Mouse (Mus musculus): ENCODE data around the gene Mitf. TPM values are rescaled to one million over a fixed set of nuclear protein-coding genes. Genes with fewer than 3 reads are reported as not detected.
A peak's percentile ranks its signal among the peaks of the same experiment; 100 is the strongest.

Gene Mitf
- polyA plus RNA-seq (2016; fragmentation: Nextera tagmentation; extraction: Ambion mirVana), result 0.76 and 1.0 TPM in 2 replicates

DNA sequence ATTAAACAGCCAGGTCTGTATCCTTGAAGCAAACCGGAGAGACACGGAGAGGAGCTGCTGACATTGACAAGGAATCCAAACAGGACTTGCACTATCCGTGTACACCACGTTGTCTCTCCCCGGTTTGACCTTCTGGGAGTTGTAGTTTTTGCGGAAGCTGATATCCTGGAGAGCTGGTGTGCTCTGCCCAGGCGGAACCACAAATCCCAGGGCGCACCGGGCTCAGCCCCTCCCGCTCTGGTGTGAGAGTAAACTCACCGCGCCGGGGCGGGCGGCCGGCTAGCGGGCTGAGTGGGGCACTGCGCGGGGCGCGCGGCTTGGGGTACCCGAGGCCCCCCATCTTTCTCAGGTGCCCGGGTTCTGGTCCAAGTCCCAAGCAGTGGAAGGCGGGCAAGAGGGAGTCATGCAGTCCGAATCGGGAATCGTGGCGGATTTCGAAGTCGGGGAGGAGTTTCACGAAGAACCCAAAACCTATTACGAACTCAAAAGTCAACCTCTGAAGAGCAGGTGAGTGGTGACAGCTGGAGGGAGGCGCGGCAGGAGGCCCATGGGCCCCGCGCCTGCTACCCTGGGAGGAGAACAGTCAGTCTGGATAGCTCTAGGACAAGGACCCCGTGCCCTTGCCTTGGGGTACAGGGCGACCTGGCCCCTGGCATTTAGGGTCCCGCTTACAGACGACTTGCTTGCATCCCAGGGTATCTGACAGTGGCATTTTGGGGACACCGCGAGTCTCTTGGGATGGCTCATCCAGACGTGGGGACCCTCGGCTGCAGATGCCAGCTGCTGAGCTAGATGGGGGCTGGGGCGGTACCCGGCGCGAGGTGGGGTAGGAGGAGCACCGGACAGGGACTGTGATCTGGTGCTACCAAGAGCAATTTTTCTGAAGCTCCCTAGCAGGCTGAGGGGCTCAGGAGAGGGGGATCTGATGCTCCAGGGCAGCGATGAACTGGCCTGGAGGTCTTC lies at the start of gene Mitf:
Gene Mitf (plus strand): TSS at position 272 of the 963 bp plus-strand sequence.
- H3K36me3 ChIP-seq (replicated peaks), result no peaks in the 10 kb centered on the region
- H3K4me2 ChIP-seq, result peak within 1 kb of the TSS; percentile 99
- peak within 1 kb of the TSS; percentile 71 for H3K4me3 ChIP-seq (replicated peaks)
- no peaks in the 10 kb centered on the region for H3K9me3 ChIP-seq
- H3K4me1 ChIP-seq, result peaks cover 8% of the 10 kb centered on the region
- peak; percentile 97 for ATAC-seq (ENCODE audit: low FRiP score)
- no peak within 1 kb of the TSS for H3K27ac ChIP-seq
- WGBS, result under 1% methylated on average over 51 of the region's 51 CpGs
- H3K27me3 ChIP-seq, result peaks cover 35% of the 10 kb centered on the region
- peak within 1 kb of the TSS; percentile 61 for H3K9ac ChIP-seq

DNA sequence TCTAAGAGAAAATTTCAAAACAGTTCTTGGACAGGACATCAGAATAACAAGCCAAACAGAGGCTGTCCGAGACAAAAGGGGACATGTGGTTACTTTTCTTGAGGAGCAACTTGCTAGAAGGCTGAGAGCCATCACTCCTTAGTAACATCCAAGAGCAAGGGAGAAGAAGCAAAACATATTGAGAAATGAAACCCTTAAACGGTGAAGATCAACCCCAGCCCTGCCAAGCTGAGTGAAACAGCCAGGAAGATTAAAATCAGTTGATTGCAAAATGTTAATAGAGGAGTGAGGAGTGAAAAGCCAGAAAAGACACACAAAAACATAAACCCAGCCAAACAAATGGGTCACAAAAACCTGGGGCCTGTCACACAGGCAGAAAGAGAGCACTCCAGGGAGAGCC lies 49.5 kb upstream of the Mitf start:
- WGBS, result 88% methylated on average over 2 of the region's 2 CpGs
- Histone ChIP-seq H3K27me3 (0 out of 2 replicates have a peak, but pooled peaks cover 3% of the 10 kb centered on the region), H3K4me2 (no peak overlapping the region), H3K9me3 (no peaks in the 10 kb centered on the region), H3K27ac (no peak overlapping the region), H3K4me1 (0 out of 2 replicates have a peak, but pooled peaks cover 5% of the 10 kb centered on the region), H3K4me3 (replicated peaks) (no peak overlapping the region), H3K36me3 (replicated peaks) (no peaks in the 10 kb centered on the region), H3K9ac (no peak overlapping the region)
- ATAC-seq (ENCODE audit: low FRiP score), result no peak

DNA sequence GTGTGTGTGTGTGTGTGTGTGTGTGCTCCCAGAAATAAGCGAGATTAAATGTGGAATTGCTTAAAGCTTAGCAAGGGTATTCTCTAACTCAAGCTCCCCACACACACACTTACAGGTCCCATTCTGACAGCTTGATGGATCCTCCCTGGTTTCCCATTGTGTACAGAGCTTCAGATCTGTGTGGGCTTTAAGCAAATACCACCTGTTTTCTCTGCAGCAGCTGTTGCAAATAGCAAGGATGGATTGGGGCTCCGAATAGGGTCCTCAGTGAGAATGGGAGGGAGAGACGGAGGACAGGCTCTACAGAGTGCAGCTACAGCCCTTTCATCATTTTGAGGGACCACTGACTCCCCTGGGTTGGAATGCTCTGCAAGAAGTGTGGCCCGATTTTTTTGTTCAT lies 48.0 kb upstream of the Mitf start:
- 69% methylated on average over 4 of the region's 4 CpGs for WGBS
- no peak overlapping the region for H3K27ac ChIP-seq

DNA sequence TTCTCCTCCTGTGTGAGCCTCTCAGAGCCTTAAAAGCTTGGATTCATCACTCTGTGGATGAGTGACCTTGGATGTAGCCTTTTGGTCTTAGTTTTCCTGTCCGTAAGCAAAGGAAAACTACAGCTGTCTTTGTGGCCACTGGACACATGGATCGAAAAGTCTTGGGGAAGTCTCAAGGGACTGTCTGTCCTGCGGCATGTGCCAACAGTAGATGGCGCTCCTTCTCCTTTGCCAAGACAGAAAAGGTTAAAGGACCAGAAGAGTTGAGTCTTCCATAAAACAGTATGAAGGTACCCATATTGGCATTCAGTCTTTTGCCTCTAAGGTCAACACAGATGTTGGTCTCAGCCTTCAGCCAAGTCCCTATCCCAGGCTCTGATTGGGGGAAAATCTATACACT lies 47.6 kb upstream of the Mitf start:
- H3K36me3 ChIP-seq (replicated peaks), result no peaks in the 10 kb centered on the region
- H3K4me3 ChIP-seq (replicated peaks), result no peak overlapping the region
- peaks cover 7% of the 10 kb centered on the region; the same call in 1 of the 2 replicates for H3K27me3 ChIP-seq
- no peak overlapping the region for H3K9ac ChIP-seq
- H3K27ac ChIP-seq, result no peak overlapping the region
- H3K4me1 ChIP-seq, result 0 out of 2 replicates have a peak, but pooled peaks cover 5% of the 10 kb centered on the region
- no peaks in the 10 kb centered on the region for H3K9me3 ChIP-seq
- no peak for ATAC-seq (ENCODE audit: low FRiP score)
- no peak overlapping the region for H3K4me2 ChIP-seq
- 19% methylated on average over 4 of the region's 4 CpGs for WGBS

More for the DNA sequence above, 48.0 kb upstream of the Mitf start:
- 0 out of 2 replicates have a peak, but pooled peaks cover 5% of the 10 kb centered on the region for H3K4me1 ChIP-seq
- no peaks in the 10 kb centered on the region for H3K9me3 ChIP-seq
- no peak overlapping the region for H3K4me3 ChIP-seq (replicated peaks)
- no peak for ATAC-seq (ENCODE audit: low FRiP score)
- no peaks in the 10 kb centered on the region for H3K36me3 ChIP-seq (replicated peaks)
- H3K4me2 ChIP-seq, result no peak overlapping the region
- no peak overlapping the region for H3K9ac ChIP-seq
- H3K27me3 ChIP-seq, result peaks cover 7% of the 10 kb centered on the region; the same call in 1 of the 2 replicates

DNA sequence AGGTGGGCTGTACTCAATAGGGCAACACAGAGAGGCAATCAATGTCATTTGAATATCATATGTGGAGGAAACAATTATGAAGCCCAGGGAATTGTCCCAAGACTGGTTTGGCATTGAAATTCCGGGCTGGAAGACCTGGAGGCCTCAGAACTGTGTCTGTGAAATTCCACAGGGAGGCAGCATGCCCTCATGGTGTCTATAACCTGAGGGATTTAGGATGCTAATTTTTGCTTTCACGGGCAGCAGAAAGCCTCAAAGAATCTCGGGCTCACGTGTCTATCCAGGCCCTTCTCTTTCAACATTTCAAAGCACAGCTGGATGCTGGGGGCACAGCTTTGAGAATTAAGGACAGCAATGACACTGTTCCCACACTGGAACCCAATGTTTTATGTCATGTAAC lies 45.5 kb upstream of the Mitf start:
- H3K27me3 ChIP-seq, result peaks cover 7% of the 10 kb centered on the region; the same call in 1 of the 2 replicates
- 7% methylated on average over 4 of the region's 4 CpGs for WGBS
- no peaks in the 10 kb centered on the region for H3K9me3 ChIP-seq
- no peak for ATAC-seq (ENCODE audit: low FRiP score)
- H3K36me3 ChIP-seq (replicated peaks), result no peaks in the 10 kb centered on the region
- no peak overlapping the region for H3K27ac ChIP-seq
- H3K4me2 ChIP-seq, result no peak overlapping the region
- 0 out of 2 replicates have a peak, but pooled peaks cover 5% of the 10 kb centered on the region for H3K4me1 ChIP-seq
- H3K9ac ChIP-seq, result no peak overlapping the region
- H3K4me3 ChIP-seq (replicated peaks), result no peak overlapping the region

DNA sequence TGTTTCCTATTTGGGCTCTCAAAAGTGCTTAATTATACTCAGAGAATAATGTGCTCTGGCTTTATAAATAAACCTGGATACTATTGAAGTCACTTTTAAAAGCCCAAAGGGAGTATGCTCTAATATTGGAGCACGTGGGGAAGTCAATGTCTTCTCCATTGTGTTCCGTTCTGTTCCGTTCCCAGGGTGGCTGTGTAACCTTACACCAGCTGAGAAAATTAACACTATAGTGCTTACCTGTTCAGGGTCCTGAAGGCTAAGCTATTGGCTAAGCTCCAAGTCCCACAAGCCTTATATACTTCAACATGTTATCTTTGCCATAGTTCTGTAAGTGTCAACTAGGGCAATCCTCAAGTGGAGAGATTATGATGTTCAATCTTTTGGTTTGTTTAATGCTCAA lies 42.9 kb upstream of the Mitf start:
- no peaks in the 10 kb centered on the region for H3K9me3 ChIP-seq
- H3K27me3 ChIP-seq, result peaks cover 7% of the 10 kb centered on the region; the same call in 1 of the 2 replicates
- H3K4me3 ChIP-seq (replicated peaks), result no peak overlapping the region
- H3K9ac ChIP-seq, result no peak overlapping the region
- H3K4me2 ChIP-seq, result no peak overlapping the region
- 51% methylated on average over 3 of the region's 3 CpGs for WGBS
- 0 out of 2 replicates have a peak, but pooled peaks cover 3% of the 10 kb centered on the region for H3K4me1 ChIP-seq
- no peak for ATAC-seq (ENCODE audit: low FRiP score)
- no peaks in the 10 kb centered on the region for H3K36me3 ChIP-seq (replicated peaks)
- no peak overlapping the region for H3K27ac ChIP-seq

DNA sequence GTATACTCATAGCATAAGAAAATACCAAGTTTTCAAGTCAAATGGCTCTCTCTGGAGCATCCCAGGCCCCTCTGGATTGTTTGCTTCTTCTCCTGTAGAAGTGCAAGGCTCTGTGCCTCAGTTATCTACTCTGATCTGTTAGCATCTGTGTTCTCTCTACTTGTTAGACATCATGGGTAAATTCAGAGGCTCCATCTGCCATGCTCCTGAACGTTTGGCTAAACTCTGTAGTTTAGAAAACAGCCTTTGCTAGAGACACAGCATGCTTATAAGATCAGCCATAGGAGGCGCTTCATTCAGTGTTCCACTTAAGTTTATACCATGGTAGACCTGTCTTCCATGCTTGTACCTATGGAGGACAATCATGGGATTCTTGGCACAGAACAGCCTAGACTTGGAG lies 39.0 kb upstream of the Mitf start:
- no peaks in the 10 kb centered on the region for H3K36me3 ChIP-seq (replicated peaks)
- H3K27ac ChIP-seq, result no peak overlapping the region
- WGBS, result 87% methylated on average over 2 of the region's 2 CpGs
- no peak overlapping the region for H3K4me3 ChIP-seq (replicated peaks)
- no peak overlapping the region for H3K4me2 ChIP-seq
- no peak for ATAC-seq (ENCODE audit: low FRiP score)
- no peaks in the 10 kb centered on the region for H3K9me3 ChIP-seq
- no peak overlapping the region for H3K9ac ChIP-seq
- peaks cover 4% of the 10 kb centered on the region; the same call in 1 of the 2 replicates for H3K27me3 ChIP-seq
- H3K4me1 ChIP-seq, result no peaks in the 10 kb centered on the region

DNA sequence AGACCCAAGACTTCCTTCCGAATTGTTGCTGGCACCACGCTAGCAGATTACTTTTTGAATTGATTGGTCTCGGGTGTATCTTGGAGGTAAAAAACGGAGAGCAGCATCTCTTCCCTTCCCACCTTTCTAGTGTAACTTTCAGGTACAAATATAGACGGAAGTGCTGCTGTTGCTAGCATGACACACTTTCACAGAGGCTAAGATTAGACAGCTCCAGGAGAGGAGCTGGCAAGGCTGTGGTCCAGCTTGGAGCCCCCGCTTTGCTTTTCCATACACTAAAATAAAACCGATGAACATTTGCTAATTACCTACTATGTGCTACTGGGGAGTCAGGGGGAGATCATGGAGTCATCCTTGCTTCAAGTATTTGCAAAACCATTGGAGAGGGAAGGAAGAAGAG lies 37.3 kb upstream of the Mitf start:
- Histone ChIP-seq H3K9ac (no peak overlapping the region), H3K36me3 (replicated peaks) (no peaks in the 10 kb centered on the region), H3K4me3 (replicated peaks) (no peak overlapping the region), H3K27me3 (no peaks in the 10 kb centered on the region), H3K27ac (no peak overlapping the region), H3K9me3 (no peaks in the 10 kb centered on the region), H3K4me1 (no peaks in the 10 kb centered on the region), H3K4me2 (no peak overlapping the region)
- ATAC-seq (ENCODE audit: low FRiP score), result no peak
- WGBS, result 89% methylated on average over 7 of the region's 7 CpGs

DNA sequence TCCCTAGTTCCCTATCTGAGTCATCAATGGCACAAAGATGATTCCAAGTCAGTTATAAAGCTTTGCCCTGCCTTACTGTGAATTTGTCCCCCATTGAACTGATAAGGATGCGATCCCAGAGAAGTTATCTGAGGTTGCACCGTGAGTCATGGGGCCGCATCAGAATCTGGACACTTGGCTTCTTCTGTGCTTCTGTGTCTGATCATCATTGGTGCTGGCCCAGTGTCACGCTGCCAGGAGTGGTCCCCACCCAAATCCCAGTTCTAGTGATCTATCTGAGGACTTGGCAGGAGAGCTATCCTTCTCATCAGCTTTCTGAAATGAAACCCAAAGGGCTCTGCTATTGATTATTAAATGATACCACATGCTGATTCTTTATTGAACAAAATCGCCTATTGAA lies 25.5 kb upstream of the Mitf start:
- Histone ChIP-seq H3K9me3 (no peaks in the 10 kb centered on the region), H3K4me2 (no peak overlapping the region), H3K27me3 (no peaks in the 10 kb centered on the region), H3K27ac (no peak overlapping the region), H3K9ac (no peak overlapping the region), H3K4me1 (no peaks in the 10 kb centered on the region), H3K4me3 (replicated peaks) (no peak overlapping the region), H3K36me3 (replicated peaks) (no peaks in the 10 kb centered on the region)
- WGBS, result 89% methylated on average over 5 of the region's 5 CpGs
- ATAC-seq (ENCODE audit: low FRiP score), result no peak

DNA sequence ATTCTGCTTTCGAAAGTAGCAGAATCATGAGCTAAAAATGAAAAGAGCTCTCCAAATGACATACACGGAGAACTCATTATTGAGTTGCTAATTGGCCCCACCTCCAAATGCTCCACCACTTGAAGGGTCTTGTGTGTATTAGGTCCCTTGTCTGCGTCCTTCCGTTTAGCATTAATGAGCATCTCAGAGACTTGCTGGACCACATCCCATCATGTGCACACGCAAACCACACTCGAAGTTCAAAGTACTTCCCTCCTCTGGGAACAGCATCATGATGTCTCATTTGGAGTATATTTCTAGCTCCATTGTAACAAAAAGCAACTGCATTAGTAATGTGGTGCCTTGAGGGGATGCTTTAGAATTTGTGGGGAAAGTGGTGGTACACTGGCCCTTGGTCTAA lies 24.6 kb upstream of the Mitf start:
- ATAC-seq (ENCODE audit: low FRiP score), result no peak
- no peak overlapping the region for H3K4me3 ChIP-seq (replicated peaks)
- H3K27me3 ChIP-seq, result no peaks in the 10 kb centered on the region
- no peaks in the 10 kb centered on the region for H3K36me3 ChIP-seq (replicated peaks)
- H3K9ac ChIP-seq, result no peak overlapping the region
- H3K4me2 ChIP-seq, result no peak overlapping the region
- H3K9me3 ChIP-seq, result no peaks in the 10 kb centered on the region
- no peaks in the 10 kb centered on the region for H3K4me1 ChIP-seq
- WGBS, result 63% methylated on average over 6 of the region's 6 CpGs
- no peak overlapping the region for H3K27ac ChIP-seq

DNA sequence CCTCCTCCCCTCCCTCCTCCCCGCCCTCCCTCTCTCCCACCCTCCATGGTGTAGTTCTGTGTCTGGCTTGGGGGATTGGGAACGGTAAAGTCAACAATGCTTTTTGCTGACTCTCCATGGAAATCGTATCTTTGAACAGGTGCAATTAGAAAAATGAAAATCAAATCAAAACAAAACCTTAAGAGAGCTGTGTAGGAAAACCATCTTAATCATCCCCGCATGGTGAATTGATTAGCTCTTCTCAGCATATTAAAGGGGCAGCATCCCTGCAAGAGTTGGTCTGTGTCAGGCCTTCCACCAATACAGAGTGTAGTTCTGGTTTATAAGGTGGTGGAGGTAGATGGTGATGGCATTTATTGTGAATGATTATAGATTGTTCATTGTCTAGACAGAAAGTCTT lies 20.0 kb upstream of the Mitf start:
- WGBS, result 81% methylated on average over 4 of the region's 4 CpGs
- no peak for ATAC-seq (ENCODE audit: low FRiP score)
- no peaks in the 10 kb centered on the region for H3K9me3 ChIP-seq

DNA sequence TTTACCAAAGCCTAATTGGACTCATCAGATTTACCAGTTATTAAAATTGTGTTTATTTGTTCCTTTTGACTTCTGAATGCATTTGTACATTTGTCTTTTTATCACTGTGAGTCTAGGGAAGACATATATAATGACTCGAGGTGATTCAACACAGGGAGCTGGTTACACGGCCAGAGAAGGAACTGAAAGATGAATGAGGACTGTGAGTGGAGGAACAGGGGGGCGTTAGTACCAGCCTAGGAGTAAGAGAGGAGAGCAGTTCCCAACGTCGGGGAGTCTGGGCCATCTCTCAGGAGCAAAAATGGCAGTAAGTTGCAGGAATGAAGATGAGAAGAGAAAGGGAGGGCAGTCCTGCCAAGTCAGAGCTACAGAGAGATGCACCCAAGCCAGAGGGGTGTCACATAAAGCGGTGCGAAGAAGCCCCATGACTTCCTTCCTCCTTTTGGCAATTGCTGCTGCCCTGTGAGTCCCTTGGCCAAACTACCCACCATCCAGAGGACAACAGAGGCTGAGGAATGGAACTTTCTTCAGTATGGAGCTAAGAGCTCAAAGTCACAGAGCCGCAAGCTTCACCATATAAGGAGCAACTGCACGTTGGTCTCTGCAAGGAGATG lies 18.4 kb upstream of the Mitf start:
- no peak overlapping the region for H3K4me2 ChIP-seq
- no peaks in the 10 kb centered on the region for H3K4me1 ChIP-seq
- H3K27ac ChIP-seq, result no peak overlapping the region
- no peak for ATAC-seq (ENCODE audit: low FRiP score)
- WGBS, result 87% methylated on average over 9 of the region's 9 CpGs
- no peaks in the 10 kb centered on the region for H3K36me3 ChIP-seq (replicated peaks)
- no peak overlapping the region for H3K4me3 ChIP-seq (replicated peaks)
- H3K27me3 ChIP-seq, result no peaks in the 10 kb centered on the region
- H3K9ac ChIP-seq, result no peak overlapping the region
- no peaks in the 10 kb centered on the region for H3K9me3 ChIP-seq

More for the DNA sequence above, 20.0 kb upstream of the Mitf start:
- Histone ChIP-seq H3K27ac (no peak overlapping the region), H3K4me3 (replicated peaks) (no peak overlapping the region), H3K36me3 (replicated peaks) (no peaks in the 10 kb centered on the region), H3K9ac (no peak overlapping the region), H3K4me1 (no peaks in the 10 kb centered on the region), H3K27me3 (no peaks in the 10 kb centered on the region), H3K4me2 (no peak overlapping the region)

Measured in forebrain, embryonic 12.5 days (tissue).